Mouse (Mus musculus): ENCODE data around the gene Psma6.

GRCm38 (mm10) chr12:55384023-55384749, at the start of gene Psma6:
- TF ChIP-seq TCF12 (IDR thresholded peaks at IDR 0.05; ENCODE audit: insufficient read depth, poor library complexity, severe bottlenecking) = no peak
- TF ChIP-seq MAX (IDR thresholded peaks at IDR 0.05; ENCODE audit: low read depth) = no peak
- TF ChIP-seq POLR2AphosphoS2 (IDR thresholded peaks at IDR 0.05; ENCODE audit: insufficient read length, low read depth) = no peak
- no peak for TF ChIP-seq POLR2A (IDR thresholded peaks at IDR 0.05; ENCODE audit: insufficient read length, low read depth)
- TF ChIP-seq TCF3 (IDR thresholded peaks at IDR 0.05; ENCODE audit: insufficient read length, low read depth) = no peak
- no peak for TF ChIP-seq E2F4 (IDR thresholded peaks at IDR 0.05; ENCODE audit: insufficient read depth)

Measured in myocyte (in vitro differentiated cells).